Mouse (Mus musculus) retina, postnatal 1 day (tissue): ENCODE data around the gene Pcnx2.

Experiments used
- DNase-seq: peaks from one replicate; pipeline ENCODE4 v3.0.0-alpha.2; 2012

Pcnx2 gene

GRCm38 (mm10) chr8:125897868-125898788 is at the start of gene Pcnx2:
Pcnx2 (minus strand) TSS chr8:125898317.
- peak; percentile 69 for DNase-seq

GRCm38 (mm10) chr8:125944511-125944910 is 46.4 kb upstream of the Pcnx2 start:
- no peak for DNase-seq

- DNase-seq, result peak; percentile 77
Observed at GRCm38 (mm10) chr8:125935649-125936048, 37.5 kb upstream of the Pcnx2 start.

DNA sequence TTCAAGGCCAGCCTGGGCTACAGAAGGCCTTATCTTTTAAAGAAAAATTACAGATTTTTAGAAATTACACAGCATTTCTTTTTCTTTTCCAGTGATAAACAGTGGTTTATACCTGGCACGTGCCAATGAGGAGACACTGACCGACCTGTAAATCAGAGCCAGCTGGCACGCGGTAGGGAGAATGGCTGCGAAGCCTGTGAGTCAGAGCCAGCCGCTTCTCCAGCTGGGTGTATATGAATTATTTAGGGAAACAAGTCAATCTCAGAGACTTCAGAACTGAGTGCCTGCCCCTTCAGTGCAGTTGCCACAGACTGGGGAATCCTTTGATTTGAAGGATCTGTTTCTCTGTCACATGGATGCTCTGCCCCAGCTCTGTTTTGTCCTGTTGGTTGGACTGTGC is 33.7 kb upstream of the Pcnx2 start:
- no peak for DNase-seq

DNA sequence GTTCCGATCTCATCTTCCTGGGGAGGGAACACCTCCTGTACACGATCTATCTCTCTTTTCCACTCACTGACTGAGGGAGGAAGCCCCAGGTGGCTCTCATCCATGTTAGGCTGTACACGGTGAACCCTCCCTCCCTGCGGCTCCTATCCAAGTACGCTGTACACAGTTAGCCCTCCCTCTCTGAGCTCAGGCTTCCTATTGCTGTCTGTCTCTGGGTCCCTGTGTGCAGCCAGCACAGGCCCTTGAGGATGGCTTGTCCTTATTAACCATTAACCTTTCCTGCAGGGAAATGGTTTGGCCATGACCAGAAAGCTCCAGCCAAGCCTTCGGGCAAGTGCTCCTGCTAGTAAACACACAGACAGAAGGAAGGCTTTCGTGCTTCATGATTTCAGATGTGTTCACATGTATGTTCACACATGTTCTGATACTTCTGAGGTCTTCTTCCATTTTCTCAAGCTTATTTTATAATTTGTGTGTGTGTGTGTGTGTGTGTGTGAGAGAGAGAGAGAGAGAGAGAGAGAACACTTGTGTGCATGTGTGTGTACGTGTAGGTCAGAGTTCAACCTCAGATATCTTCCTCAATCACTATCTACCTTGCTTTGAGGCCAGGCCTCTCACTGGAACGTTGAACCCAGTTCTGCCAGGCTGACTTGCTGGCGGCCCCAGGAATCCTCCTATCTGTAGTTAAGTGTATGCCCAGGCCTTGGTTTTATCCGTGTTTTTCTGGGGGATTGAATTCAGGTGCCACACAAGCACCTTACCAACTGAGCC is 32.3 kb upstream of the Pcnx2 start:
- no peak for DNase-seq

DNA sequence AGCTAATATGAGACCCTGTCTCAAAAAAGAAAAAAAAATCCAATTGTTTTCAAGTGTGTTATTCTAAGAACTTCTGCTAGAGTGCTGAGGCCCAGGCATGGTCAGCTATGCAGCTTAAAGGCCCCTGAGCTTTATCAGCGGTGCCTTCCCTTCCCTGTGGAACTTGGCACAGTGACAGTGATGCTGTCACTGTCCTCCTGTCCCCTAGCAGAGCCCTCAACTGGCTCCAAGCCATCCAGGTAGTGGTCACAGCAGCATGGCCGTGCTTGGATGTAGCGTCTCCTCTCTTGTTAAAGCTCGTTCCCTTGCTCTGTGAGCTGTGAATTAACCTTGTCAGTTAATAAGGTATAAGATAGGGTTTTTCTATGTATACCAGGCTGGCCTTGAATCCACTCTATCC is 28.5 kb upstream of the Pcnx2 start:
- DNase-seq, result no peak

- no peak for DNase-seq
Observed at GRCm38 (mm10) chr8:125922333-125922732, 24.2 kb upstream of the Pcnx2 start.

DNA sequence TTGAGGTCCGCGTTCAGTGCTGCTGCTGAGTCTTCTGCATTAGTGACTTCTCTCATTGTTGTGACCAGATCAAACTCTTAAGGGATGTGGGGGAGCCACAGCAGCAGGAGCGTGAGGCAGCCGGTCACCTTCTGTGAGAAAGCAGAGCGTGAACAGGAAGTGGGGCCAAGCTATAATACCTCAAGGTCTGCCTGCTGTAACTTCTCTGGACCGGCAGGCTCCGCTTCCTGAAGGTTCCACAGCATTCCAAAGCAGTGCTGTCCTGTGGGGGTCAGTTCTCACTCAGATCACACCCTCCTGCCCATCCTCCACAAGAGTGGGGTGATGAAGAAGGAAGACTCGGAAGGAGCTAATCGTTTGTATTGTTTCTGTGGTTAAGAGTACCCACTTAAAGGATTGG is 22.6 kb upstream of the Pcnx2 start:
- DNase-seq, result no peak

DNA sequence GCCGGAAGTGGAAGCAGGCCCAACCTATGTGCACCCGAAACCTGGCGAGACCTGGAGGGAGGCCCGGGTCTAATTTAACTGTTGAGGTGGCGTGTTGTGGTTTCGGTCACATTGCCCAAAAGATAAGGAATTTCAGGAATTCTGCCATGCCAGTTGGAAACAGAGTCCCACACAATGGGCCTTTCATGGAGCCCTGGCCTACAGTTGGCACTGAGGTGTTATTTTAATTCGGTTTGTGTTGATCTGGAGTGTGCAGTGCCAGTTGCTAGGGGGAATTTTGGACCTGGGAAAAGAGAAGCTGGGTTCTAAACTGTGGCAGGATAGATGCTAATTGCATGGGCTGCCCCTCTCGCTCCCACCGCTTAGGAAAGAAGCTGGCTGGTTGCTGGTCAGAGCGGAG is 22.2 kb upstream of the Pcnx2 start:
- peak; percentile 56 for DNase-seq

- DNase-seq, result peak; percentile 49
Observed at GRCm38 (mm10) chr8:125919560-125919959, 21.4 kb upstream of the Pcnx2 start.

GRCm38 (mm10) chr8:125918719-125919118 is 20.6 kb upstream of the Pcnx2 start:
- DNase-seq, result no peak

DNA sequence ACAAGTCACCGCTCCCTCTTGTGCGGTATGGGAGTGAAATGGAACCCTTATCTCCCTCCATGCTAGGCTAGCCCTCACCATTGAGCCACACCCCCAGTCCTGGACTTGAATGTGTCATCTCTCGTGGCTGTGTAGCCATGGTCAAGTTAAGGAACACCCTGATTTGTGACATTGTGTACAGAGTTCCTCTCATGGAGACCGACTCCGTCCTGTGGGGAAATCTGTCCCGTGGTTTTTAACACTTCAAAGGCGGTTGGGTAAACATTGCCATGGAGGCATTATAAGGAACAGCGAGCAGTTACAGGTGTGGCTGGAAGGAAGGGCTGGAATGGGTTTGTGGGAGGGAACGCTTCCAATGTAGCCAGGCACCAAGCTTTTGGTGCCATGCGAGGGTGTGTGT is 18.9 kb upstream of the Pcnx2 start:
- no peak for DNase-seq

DNA sequence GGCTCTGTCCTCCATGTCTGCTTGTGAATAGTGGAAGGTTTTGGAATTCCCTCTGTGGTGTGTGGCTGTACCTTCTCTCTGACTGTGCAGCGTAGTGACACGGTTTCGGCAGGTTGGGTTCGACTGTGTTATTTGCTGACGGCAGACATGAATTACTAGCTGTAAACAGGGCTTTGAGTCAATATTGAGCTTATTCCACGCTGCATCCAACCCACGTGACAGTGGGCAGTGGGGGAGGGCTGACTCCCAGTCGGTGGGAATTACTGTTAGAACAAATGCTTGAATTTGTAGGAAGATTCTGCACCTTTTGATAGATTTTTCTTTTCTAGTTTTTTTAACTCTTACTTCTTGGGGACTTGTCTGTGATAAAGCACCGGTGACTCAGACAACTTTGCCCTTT is 16.3 kb upstream of the Pcnx2 start:
- DNase-seq, result no peak

GRCm38 (mm10) chr8:125913206-125913605 is 15.1 kb upstream of the Pcnx2 start:
- no peak for DNase-seq

DNA sequence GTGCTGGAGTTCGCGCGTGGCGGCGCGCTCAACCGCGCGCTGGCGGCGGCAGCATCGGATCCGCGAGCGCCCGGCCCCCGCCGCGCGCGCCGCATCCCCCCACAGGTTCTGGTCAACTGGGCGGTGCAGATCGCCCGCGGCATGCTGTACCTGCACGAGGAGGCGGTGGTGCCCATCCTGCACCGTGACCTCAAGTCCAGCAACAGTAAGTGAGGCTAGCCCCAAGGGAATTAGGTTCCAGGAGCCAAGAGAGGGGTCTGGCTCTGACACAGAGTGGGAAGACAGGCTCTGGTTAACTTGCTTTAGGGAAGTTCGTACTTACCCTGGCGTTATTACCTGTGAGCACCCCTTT is 13.1 kb upstream of the Pcnx2 start:
- no peak for DNase-seq

- DNase-seq, result peak; percentile 56
Observed at GRCm38 (mm10) chr8:125910365-125911228, 12.5 kb upstream of the Pcnx2 start, which contains the start of gene Map3k21. Map3k21 (plus strand) TSS chr8:125910450.

GRCm38 (mm10) chr8:125909661-125910364 is 11.7 kb upstream of the Pcnx2 start:
- peak; percentile 24 for DNase-seq

- no peak for DNase-seq
Observed at GRCm38 (mm10) chr8:125907311-125907710, 9.2 kb upstream of the Pcnx2 start.

- no peak for DNase-seq
Observed at GRCm38 (mm10) chr8:125905341-125905740, 7.2 kb upstream of the Pcnx2 start.

GRCm38 (mm10) chr8:125902521-125902920 is 4.4 kb upstream of the Pcnx2 start:
- DNase-seq, result no peak

- DNase-seq, result no peak
Observed at GRCm38 (mm10) chr8:125901167-125901566, 3.0 kb upstream of the Pcnx2 start.

GRCm38 (mm10) chr8:125898899-125899298 is 782 bp upstream of the Pcnx2 start:
- DNase-seq, result peak; percentile 85
